Mouse (Mus musculus) lung, adult 2 months (tissue): Measurements from ENCODE around the gene Eif3i.

Experiments used
- CTCF ChIP-seq: fragments of 200-500 bp; IDR thresholded peaks from 2 replicates; pipeline ENCODE4 v1.5.1; 2011; ENCODE audit warnings: mild to moderate bottlenecking, low read length, control low read depth; ENCODE audit not compliant: insufficient read depth
- POLR2A ChIP-seq: fragments of 200-500 bp; IDR thresholded peaks from 2 replicates; pipeline ENCODE4 v1.6.1; 2011; ENCODE audit warnings: low read depth, mild to moderate bottlenecking, control low read depth, low read length, borderline replicate concordance; ENCODE audit errors: extremely low read depth

GRCm38 (mm10) chr4:129618031-129618430 lies 17.6 kb upstream of the Eif3i start:
- TF ChIP-seq POLR2A: no peak
- no peak for TF ChIP-seq CTCF
